Mouse (Mus musculus): ENCODE results near the gene Dchs2.

The Dchs2 gene

DNA sequence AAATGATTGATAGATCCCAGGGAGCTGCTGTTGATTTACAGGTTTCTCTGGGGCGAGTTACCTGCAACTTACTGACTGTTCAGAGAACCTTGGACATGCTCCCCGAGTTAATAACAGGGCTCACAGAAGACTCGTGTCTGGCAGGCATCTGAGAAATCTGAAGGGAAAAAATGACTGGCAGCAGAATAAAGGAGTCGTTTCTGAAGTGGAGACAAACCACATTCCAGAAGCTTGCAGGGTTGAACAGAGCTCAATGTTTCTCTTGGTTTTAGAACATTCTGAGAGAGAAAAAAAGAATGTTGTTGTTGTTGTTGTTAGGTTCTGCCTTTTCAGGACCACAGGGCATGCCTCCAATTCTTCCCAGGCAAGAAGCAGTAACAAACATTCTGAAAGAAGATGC, 131.7 kb downstream of the Dchs2 start:
- DNase-seq (ENCODE audit: low spot score): no peak

DNA sequence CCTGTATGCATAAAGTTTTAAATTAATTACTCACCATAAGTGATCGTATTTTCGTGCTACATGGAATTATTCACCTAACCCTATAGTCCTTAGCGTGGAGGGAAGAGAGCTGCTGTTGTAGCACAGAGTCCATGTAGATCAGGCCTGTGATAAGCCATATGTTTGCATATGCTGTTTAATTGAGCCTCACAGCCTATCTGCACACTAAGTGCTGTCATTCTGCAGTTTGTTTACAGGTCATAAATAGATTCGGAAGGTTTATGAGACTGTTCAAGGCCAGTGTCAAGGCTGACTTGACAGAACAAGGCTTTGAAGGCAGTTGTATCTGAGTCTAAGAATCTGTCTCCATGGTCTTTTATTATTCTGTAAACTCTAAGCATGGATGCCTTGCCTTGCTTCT, 138.3 kb downstream of the Dchs2 start:
- no peak for DNase-seq (ENCODE audit: low spot score)

DNA sequence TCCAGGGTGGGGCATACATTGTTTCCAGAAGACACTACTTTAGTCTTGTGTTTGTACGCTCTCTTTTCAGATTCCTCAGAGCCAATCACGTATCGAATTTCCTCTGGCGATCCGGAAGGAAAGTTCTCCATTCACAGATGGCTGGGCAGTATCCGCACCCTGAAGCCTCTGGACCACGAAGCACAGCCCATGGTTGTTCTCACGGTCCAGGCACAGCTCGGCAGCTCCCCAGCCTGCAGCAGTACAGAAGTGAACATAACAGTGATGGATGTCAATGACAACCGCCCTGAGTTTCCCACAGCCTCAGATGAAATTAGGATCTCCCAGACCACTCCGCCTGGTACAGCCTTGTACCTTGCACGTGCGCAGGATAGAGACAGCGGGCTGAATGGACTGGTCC, 142.5 kb downstream of the Dchs2 start:
- DNase-seq (ENCODE audit: low spot score): no peak

DNA sequence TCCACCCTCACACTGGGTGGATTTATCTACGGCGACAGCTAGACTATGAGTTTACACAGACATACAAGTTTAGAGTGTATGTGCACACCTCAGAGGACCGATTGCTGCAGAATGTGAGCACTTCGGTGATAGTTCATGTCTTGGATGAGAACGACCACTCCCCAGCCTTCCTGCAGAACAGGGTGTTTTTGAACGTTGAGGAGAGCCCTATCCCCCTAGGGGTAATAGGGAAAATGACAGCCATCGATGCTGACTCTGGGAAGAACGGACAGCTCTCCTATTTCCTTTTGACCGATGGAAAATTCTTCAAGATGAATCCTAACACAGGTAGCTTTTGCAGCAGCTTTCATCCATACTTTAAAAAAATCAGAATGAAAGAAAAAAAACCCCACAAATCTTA, 143.2 kb downstream of the Dchs2 start:
- DNase-seq (ENCODE audit: low spot score): no peak

DNA sequence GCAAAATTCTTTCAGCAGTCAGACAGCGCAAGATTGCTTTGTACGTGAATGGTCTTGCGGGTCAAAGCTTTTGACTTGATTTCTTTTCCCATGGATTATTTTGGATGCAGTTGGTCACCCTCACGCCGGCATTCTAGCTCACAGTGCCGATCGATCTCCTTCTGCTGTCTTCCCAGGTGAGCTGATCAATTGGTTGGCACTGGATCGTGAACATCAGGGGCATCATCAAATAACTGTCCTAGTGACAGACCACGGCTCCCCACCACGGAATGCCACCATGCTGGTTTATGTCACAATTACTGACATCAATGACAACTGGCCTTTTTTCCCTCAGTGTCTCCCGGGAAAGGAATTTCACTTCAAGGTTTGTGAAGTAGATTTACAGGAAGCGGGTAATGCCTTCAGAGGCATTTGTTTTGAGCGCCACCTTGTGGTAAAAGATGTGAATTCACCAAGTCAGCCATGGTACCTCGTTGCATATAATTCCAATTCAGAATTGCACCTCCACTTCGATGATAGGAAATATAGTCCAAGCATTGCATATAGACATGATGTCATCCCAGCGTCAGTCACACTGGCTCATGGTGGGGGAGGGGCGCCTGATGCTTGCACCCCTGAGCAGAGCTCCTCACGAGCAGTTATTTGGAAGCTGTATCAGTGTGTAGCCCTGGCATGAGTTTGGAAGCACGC, 146.0 kb downstream of the Dchs2 start:
- peak; percentile 69 for DNase-seq (ENCODE audit: low spot score)

DNA sequence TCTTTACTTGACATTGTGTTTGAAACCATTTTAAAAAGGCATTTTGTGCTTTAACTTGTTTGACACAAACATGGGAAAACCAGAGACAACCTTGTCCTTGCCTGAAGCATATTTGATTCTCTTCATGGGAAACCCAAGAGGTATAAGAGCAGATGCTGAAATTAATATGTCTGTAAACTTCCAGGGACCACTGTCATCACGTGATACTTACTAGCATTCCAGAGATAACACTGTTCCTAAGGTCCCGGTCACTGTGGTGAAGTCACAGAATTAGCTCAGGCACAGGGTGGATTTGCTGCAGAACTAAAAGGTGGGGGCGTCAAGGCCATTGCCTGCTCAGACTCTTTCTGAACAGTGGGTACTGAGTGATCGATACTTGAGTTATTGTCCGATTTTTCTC, 148.0 kb downstream of the Dchs2 start:
- no peak for DNase-seq (ENCODE audit: low spot score)

DNA sequence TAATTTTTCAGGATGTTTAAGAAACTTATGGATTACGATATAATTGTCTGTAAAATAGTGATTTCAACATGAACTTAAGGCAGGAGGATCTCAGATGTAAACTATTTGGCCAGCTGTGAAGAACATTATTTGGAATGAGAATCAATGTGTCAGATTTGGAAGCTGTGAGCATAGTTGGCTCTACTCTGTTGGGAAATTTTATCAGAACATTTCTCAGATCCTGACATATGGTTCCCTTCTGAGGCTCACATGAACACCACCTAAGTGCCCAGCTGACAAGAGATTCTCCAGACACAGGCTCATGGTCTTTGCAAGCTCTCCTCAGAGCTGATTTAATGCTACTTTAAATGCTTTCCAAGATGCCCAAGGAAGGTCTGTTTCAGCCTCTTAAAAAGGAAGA, 156.1 kb downstream of the Dchs2 start:
- DNase-seq (ENCODE audit: low spot score): no peak

DNA sequence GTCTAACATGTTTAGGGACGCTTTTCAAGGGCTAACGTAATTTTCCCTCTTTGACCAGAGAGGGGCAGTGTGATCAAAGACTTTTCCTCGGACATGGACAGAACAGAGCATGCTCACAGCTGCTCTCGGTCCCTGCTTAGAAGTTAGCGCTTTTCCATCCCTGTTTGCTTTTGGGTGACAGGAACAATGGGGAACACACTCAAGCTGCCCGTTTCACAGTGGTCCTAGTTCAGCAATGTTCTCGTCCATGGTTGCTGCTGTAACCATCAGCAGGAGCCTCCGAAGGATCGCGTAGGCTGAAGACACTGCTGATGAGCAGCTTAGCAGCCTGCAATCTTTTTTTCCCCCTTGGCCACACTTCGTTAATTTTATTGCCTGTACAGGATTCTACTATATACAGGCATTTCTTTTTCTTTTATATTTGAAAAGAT, 159.2 kb downstream of the Dchs2 start:
- peak; percentile 64 for DNase-seq (ENCODE audit: low spot score)

DNA sequence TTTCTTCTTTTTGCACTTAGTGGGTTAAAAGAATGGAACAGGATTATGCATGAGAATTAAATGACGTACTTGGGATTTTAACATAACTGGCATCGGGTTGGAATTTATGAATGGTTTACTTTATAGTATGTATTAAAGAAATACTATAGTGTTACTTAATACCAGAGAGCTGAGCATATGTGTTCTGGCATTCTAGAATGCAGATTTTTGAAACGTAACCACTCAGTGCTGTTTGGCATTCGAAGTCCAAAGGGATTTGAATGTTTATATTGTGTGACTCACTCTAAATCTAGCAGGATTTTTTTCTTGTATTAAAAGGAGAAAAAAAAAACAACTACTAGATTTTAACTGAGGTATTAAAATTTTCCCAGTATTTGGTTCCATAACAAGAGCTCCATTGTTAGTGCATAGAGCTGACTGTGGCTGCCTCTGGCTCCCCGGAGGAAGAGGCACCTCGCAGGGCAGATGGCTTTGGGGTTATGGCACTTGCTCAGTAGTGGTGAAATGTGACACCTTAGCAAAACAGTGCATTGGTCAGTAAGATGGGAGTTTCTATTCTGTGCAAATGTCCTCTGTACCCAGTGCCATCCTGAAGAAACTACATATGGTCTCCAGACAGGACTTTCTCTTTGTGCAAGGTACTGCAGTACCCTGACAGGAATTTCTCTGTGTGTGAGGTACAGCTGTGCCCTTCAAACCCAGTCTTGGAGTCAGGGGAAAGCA, 160.5 kb downstream of the Dchs2 start:
- no peak for DNase-seq (ENCODE audit: low spot score)

DNA sequence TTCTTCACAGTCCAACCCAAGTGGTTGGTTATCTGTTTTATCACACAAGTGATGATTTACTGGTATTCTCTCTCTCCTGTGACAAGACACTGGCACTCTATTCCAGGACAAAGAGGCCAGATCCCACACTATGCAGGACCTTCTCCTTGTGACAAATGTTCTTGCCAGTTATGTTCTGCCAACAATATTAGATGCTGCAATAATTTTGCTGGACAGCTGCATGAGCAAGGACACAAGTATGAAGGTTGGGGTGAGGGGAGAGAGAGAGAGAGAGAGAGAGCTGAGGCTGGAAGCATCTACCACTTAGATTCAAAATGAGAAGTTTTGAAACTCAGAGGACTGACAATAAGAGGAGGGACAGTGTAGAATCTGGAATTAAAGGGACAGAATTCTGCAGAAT, 162.7 kb downstream of the Dchs2 start:
- no peak for DNase-seq (ENCODE audit: low spot score)

DNA sequence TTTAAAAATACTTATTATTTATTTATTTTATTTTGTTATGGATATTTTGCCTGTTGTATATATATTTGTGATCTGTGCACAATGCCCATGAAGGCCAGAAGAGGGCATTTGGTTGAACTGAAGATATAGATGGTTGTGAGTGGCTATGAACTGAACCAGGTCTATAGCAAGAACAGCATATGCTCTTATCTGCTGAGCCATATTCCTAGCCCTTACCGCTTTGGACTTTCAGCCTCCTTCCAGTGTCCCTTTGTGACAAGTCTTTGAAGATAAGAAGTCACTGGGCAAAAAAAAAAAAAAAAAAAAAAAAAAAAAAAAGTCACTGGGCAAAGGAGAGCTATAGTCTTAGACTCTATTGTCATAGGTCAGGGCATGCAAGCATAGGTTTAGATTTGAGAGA, 163.2 kb downstream of the Dchs2 start:
- DNase-seq (ENCODE audit: low spot score): no peak

DNA sequence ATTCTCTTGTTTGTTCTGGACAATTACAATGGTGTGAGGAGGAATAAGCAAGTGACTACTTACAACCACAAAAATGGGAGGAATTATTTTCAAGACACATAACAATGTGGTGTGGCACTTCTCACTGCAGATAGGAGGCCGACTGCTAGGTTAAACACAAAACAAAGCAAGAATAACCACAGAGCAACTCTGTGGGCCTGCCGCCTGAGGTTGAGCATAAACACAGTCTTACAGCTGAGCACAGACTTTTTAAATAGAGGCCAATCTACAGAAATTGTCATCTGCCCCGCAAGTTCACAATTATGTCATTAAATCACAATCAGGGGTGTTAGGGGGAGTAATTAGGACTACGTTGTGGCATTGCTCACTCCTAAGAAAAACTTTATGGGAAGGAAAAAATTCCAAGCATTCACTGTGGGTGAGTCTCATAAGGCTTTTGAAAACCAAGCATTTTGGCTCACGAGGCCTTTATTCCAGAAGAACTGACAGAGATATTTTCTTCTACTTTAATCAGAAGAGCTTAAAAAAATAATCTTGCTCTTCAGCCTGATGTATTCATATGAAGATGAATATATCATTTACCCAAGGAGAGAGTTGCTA, 172.1 kb downstream of the Dchs2 start:
- DNase-seq (ENCODE audit: low spot score): no peak

DNA sequence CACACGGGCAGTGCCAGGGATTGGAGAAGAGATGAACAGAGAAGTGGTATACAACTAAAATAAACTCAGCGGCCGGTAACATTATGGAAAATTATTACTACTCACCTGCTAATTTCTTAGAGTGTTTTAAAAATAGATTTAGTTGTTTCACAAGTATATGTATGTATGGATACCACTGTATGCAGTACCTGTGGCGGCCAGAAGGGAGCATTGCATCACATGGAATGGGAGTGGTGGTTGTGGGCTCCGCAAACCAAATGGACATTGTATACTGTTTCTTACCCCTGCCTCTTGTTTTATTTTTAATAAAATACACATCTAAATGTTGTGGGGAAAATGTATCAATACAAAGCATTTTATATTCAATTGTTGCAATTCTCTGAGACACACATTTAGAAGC, 176.1 kb downstream of the Dchs2 start:
- DNase-seq (ENCODE audit: low spot score): no peak

DNA sequence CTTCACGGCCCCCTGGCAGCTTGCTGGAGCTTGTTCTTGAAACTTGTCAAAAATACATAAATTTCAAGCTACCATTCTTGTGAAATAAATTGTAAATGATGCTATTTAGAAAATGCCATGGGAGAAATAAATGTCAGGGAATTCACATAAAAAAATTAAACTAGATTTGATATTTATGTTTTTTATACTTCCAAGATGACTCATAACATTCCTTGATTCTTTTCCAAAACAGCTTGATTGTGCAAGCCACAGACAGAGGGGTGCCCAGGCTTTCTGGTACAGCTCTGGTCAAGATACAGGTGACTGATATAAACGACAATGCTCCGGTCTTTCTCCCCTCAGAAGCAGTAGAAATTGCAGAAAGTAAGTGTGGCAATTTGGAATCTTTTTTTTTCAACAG, 218.2 kb downstream of the Dchs2 start:
- no peak for DNase-seq (ENCODE audit: low spot score)

DNA sequence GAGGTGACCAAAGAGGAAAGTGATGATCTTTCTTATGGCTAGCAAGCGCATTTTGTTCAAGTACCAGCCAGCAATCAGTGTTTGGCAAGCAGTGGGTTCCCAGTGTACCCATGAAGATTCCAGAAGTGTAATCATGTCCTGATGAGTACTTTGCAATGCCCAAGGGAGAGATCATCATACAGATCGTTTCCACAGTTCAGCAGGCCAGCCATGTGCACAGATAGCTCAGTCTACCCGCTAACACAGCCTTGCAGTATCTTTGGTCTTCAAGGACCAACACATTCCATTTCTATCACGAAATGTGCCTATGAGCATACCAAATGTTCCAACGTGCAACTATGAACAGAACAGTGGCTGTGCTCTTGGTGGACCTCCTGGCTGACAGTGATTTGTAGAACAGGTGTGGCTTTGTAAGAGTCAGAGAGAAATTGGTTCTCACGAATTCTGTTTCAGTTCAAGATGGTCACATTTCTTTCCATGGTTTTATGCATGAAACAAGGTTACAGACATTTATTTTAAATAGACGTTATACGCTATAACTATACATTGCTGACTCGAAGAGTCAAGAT, 240.8 kb downstream of the Dchs2 start:
- no peak for DNase-seq (ENCODE audit: low spot score)

DNA sequence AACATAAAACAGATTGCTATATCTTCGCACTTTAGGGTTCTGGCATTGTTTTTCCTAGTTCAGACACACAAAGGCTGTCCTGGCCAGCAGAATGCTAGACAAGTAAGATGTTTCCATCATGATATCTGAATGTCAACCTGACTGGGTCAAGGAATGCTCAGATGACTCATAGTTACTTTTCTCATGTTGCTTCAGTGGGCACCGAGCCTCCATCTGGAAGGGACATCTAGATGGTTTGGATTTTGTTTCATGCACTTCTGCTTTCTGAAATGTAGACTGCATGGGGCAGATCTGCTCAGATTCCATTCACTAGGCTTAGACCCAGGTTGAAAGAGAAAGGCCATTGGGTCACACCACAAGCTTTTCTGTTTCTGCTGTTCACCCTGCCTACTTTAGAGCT, 242.1 kb downstream of the Dchs2 start:
- no peak for DNase-seq (ENCODE audit: low spot score)

DNA sequence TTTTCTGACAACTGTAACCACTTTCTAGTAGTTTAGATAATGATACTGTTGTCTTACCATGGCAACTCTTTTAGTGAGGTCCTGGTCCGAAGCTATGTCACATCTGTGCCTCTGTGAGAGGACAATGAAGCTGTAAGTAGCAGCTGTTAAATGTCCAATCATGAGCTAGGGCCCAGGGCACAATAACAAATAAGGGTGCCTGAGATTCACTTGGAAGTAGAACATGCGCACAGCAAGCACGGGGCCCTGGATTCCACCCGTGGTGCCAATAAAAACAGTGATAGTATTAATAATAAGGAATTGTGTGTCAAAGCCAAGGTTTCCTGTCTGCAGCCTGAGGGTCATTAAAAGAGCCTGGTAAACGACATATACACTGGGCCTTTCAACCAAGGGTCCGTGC, 246.6 kb downstream of the Dchs2 start:
- no peak for DNase-seq (ENCODE audit: low spot score)

DNA sequence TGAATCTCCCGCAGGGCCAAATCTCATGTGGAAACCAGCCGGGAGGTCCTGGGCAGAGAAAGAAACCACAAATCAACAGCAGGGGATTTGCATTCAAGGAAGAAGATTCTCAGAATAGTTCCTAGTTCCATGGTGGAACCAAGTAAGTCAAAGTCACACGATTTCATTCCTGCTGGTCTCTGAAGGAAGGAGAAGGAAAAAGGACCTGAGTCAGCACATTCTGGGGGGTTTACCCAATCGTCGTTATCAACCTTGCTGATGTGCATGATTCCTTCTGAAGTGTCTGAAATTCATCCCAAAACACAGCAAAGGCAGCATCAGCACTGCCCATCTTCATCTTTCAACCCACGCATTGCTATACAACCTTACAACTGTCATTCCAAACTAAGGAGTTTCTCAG, 249.1 kb downstream of the Dchs2 start:
- DNase-seq (ENCODE audit: low spot score): no peak

Data from layer of hippocampus, adult 9-10 months (tissue).